Mouse (Mus musculus) neural tube, embryonic 12.5 days (tissue): ENCODE measurements around the gene Xlr3b. TPM values are rescaled to one million over a fixed set of nuclear protein-coding genes. Genes with fewer than 3 reads are reported as not detected.

Experiments
- polyA plus RNA-seq: library from polyadenylated mRNA; unstranded; fragments of >200 nt; fragmentation: Nextera tagmentation; extraction: Ambion mirVana; gene quantifications from 2 replicates; pipeline ENCODE4 v1.2.1, GENCODE M21; 2016

The Xlr3b gene
- polyA plus RNA-seq, 1 experiment from 2014 or later, result 21.4 TPM

Other genes starting within 250 kb of the Xlr3b start
- 2.3 and 2.7 TPM in 2 replicates for gene Zfp185, start 204.9 kb upstream of the Xlr3b start, polyA plus RNA-seq
- not detected in 2 replicates for gene Pnma5, start 155.1 kb upstream of the Xlr3b start, polyA plus RNA-seq
- gene Pnma3, start 127.4 kb upstream of the Xlr3b start, polyA plus RNA-seq, result 0.99 and 1.1 TPM in 2 replicates
- gene Xlr4a, start 109.7 kb upstream of the Xlr3b start, polyA plus RNA-seq, result 0.71 and 0.91 TPM in 2 replicates
- 3.7 and 4.1 TPM in 2 replicates for gene Xlr3a, start 95.1 kb upstream of the Xlr3b start, polyA plus RNA-seq
- gene Gm14685, start 75.2 kb upstream of the Xlr3b start, polyA plus RNA-seq, result 0.23 and 0.26 TPM in 2 replicates
- gene Xlr5b, start 43.4 kb upstream of the Xlr3b start, polyA plus RNA-seq, result not detected in 2 replicates
- not detected in 2 replicates for gene DXBay18, start 42.8 kb upstream of the Xlr3b start, polyA plus RNA-seq
- not detected in 2 replicates for gene Spin2d, start 15.2 kb upstream of the Xlr3b start, polyA plus RNA-seq
- 0.37 and 0.57 TPM in 2 replicates for gene Xlr4b, start 22.1 kb downstream of the Xlr3b start, polyA plus RNA-seq
- gene F8a, start 36.1 kb downstream of the Xlr3b start, polyA plus RNA-seq, result 23.9 and 26.1 TPM in 2 replicates
- 0.57 TPM in 1 of 2 replicates, not detected in the other for gene Xlr4c, start 50.9 kb downstream of the Xlr3b start, polyA plus RNA-seq
- 0.60 and 0.82 TPM in 2 replicates for gene Xlr3c, start 73.2 kb downstream of the Xlr3b start, polyA plus RNA-seq
- not detected in 2 replicates for gene Xlr5a, start 100.8 kb downstream of the Xlr3b start, polyA plus RNA-seq
- not detected in 2 replicates for gene Xlr5c, start 100.8 kb downstream of the Xlr3b start, polyA plus RNA-seq
- gene Gm45015, start 144.6 kb downstream of the Xlr3b start, polyA plus RNA-seq, result not detected in 2 replicates
- gene Zfp275, start 150.4 kb downstream of the Xlr3b start, polyA plus RNA-seq, result 15.6 and 15.7 TPM in 2 replicates
- gene Gm18336, start 206.5 kb downstream of the Xlr3b start, polyA plus RNA-seq, result not detected in 2 replicates
- 0.17 and 0.35 TPM in 2 replicates for gene Zfp92, start 218.9 kb downstream of the Xlr3b start, polyA plus RNA-seq
- gene Trex2, start 243.1 kb downstream of the Xlr3b start, polyA plus RNA-seq, result not detected in 2 replicates